Mouse (Mus musculus) kidney, postnatal 0 days (tissue): ENCODE measurements around the gene Tekt3. TPM values are rescaled to one million over a fixed set of nuclear protein-coding genes. Genes with fewer than 3 reads are reported as not detected.

ENCODE experiments used
- ATAC-seq: fragments of 200-750 bp; cut with Nextera tagmentation; replicated peaks from 2 replicates; pipeline ENCODE4 v1.8.0; 2017; ENCODE audit warnings: low read depth, moderate number of reproducible peaks, moderate TSS enrichment, moderate library complexity; ENCODE audit not compliant: low FRiP score
- DNase-seq: peaks from one replicate; pipeline ENCODE4 v3.0.0-alpha.2; 2016; ENCODE audit warnings: low spot score
- H3K27ac ChIP-seq: fragments of 300-500 bp; sonication (generic); 2 replicates; pipeline ENCODE4 v1.5.1; 2014; ENCODE audit warnings: mild to moderate bottlenecking
- H3K27me3 ChIP-seq: fragments of 300-500 bp; sonication (generic); 2 replicates; pipeline ENCODE4 v1.6.1; 2014; ENCODE audit warnings: low read length, mixed read lengths; ENCODE audit not compliant: insufficient read depth
- H3K36me3 ChIP-seq: fragments of 300-500 bp; sonication (generic); 2 replicates; pipeline ENCODE4 v1.6.1; 2014; ENCODE audit warnings: low read length, mixed read lengths; ENCODE audit not compliant: insufficient read depth
- H3K4me1 ChIP-seq: fragments of 300-500 bp; sonication (generic); replicated peaks from 2 replicates; pipeline ENCODE4 v1.6.1; 2014; ENCODE audit warnings: antibody characterized with exemption, low read length, mixed read lengths; ENCODE audit not compliant: insufficient read depth
- H3K4me2 ChIP-seq: fragments of 300-500 bp; sonication (generic); 2 replicates; pipeline ENCODE4 v1.6.1; 2014; ENCODE audit warnings: mild to moderate bottlenecking, low read length, moderate library complexity, mixed read lengths
- H3K4me3 ChIP-seq: fragments of 300-500 bp; sonication (generic); replicated peaks from 2 replicates; pipeline ENCODE4 v1.5.1; 2014; ENCODE audit warnings: low read depth, low read length
- H3K9ac ChIP-seq: fragments of 300-500 bp; sonication (generic); 2 replicates; pipeline ENCODE4 v1.6.1; 2014; ENCODE audit warnings: low read depth, low read length
- H3K9me3 ChIP-seq: fragments of 300-500 bp; sonication (generic); replicated peaks from 2 replicates; pipeline ENCODE4 v1.6.1; 2016; ENCODE audit warnings: low read length, inconsistent platforms, mixed read lengths
- CTCF ChIP-seq: IDR thresholded peaks from 2 replicates; pipeline ENCODE4 v1.5.1; 2016; ENCODE audit warnings: antibody characterized with exemption, low read depth, mild to moderate bottlenecking, moderate library complexity
- WGBS: fragments of 180-500 bp; shearing (Covaris S2); extraction: QIAGEN DNeasy Blood & Tissue Kit; methylation state at CpG from one replicate; pipeline ENCODE4 v1.1.7; 2014; 5-methylcytosine and 5-hydroxymethylcytosine counted together
- polyA plus RNA-seq: library from polyadenylated mRNA; unstranded; fragments of >200 nt; fragmentation: Nextera tagmentation; extraction: Ambion mirVana; gene quantifications from 2 replicates; pipeline ENCODE4 v1.2.1, GENCODE M21; 2015

Gene Tekt3
- polyA plus RNA-seq, 1 experiment from 2014 or later: not detected

DNA sequence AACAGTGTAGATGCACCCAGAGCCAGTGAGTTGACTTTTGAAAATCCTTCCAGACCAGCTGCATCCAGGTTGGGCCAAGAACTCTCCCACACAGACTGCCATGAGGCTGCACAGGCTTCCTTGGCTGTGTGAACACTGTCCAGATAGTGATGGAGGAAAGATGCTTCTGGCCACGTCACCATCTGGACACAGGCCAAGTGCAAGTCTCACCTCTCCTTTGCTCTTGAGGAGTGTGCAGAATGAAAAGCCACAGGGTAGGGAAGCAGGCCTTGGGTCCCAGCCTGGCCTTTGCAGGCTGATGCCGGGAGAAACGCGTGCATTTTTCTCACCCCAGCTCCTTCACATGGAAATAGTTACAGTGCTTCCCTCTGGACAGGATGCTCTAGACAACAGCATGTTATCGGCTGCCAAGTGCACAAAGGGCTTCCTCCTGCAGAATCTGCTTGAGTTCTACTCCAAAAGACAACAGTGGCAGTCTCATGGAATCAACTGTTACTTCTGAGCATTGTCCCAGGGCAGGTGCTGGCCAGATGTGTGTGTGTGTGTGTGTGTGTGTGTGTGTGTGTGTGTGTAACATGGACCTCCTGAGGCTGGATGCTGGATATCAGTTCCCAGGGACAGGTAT, 64.5 kb downstream of the Tekt3 start:
- Histone ChIP-seq H3K4me1 (peaks cover 14% of the 10 kb centered on the region; the same call in 1 of the 2 replicates), H3K4me2 (no peak overlapping the region), H3K36me3 (no peaks in the 10 kb centered on the region), H3K27ac (no peak overlapping the region), H3K9me3 (no peaks in the 10 kb centered on the region), H3K9ac (no peak overlapping the region), H3K27me3 (0 out of 2 replicates have a peak, but pooled peaks cover 5% of the 10 kb centered on the region), H3K4me3 (no peak overlapping the region)
- ATAC-seq: no peak
- 56% methylated on average over 5 of the region's 5 CpGs for WGBS
- no peak for TF ChIP-seq CTCF
- peak; percentile 41 for DNase-seq

DNA sequence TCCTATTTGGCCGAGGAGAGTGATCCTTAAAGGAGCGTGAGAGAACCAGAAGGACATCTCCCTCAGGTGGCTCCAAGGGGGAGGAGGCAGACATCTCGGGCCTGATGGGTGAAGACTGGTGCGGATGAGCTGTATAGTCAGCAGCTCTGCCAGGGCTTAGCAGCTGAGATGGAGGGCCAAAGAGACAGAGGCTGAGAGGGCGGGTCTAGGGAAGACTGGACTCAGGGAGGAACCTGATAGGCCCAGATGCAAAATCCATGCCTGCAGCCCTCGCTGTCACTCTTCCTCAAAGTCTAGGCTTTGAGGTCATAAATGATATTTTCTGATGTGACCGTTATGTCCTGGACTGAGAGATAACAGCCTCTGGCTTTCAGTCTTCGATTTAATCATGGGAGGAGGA, 65.5 kb downstream of the Tekt3 start:
- Histone ChIP-seq H3K9me3 (no peaks in the 10 kb centered on the region), H3K27ac (no peak overlapping the region), H3K4me1 (peaks cover 17% of the 10 kb centered on the region; the same call in 1 of the 2 replicates), H3K4me2 (no peak overlapping the region), H3K36me3 (no peaks in the 10 kb centered on the region), H3K9ac (no peak overlapping the region), H3K27me3 (0 out of 2 replicates have a peak, but pooled peaks cover 5% of the 10 kb centered on the region), H3K4me3 (no peak overlapping the region)
- WGBS: 74% methylated on average over 8 of the region's 8 CpGs
- no peak for TF ChIP-seq CTCF
- DNase-seq: no peak
- no peak for ATAC-seq

DNA sequence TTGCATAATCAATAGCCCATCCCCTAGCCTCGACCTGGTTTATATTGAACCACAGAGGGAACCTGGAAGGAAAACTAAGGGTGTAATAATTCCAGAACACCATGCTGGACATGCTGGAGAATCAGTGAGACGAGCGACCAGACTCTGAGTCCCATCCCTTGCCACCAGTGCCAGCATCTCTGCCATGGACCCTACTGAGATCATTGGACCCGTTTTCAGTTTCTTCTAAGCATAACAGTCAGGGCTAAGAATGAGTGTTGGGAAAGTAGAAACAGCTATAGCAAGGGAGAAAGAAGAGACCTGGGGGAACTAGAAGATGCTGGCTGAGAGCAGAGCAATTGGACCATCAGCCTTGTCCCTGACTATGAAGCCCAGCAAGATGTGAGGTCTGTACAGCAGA, 66.1 kb downstream of the Tekt3 start:
- Histone ChIP-seq H3K4me1 (peaks cover 17% of the 10 kb centered on the region; the same call in 1 of the 2 replicates), H3K27ac (no peak overlapping the region), H3K4me3 (no peak overlapping the region), H3K27me3 (0 out of 2 replicates have a peak, but pooled peaks cover 9% of the 10 kb centered on the region), H3K9me3 (no peaks in the 10 kb centered on the region), H3K4me2 (no peak overlapping the region), H3K9ac (no peak overlapping the region), H3K36me3 (no peaks in the 10 kb centered on the region)
- no peak for TF ChIP-seq CTCF
- WGBS: 82% methylated on average over 4 of the region's 4 CpGs
- DNase-seq: no peak
- no peak for ATAC-seq

GRCm38 (mm10) chr11:63128784-63129183, 67.3 kb downstream of the Tekt3 start, which contains the start of gene Pmp22:
Gene Pmp22, plus strand, starts transcription at chr11:63128982.
- Histone ChIP-seq H3K27me3 (peaks cover 9% of the 10 kb centered on the region; the same call in 1 of the 2 replicates), H3K4me3 (no peak within 1 kb of the TSS), H3K27ac (no peak within 1 kb of the TSS), H3K9me3 (no peaks in the 10 kb centered on the region), H3K36me3 (no peaks in the 10 kb centered on the region), H3K4me1 (peaks cover 17% of the 10 kb centered on the region; the same call in 1 of the 2 replicates), H3K9ac (no peak within 1 kb of the TSS), H3K4me2 (peak within 1 kb of the TSS; percentile 76)
- no peak for ATAC-seq
- WGBS: 59% methylated on average over 2 of the region's 2 CpGs
- peak; percentile 14 for DNase-seq
- TF ChIP-seq CTCF: no peak

DNA sequence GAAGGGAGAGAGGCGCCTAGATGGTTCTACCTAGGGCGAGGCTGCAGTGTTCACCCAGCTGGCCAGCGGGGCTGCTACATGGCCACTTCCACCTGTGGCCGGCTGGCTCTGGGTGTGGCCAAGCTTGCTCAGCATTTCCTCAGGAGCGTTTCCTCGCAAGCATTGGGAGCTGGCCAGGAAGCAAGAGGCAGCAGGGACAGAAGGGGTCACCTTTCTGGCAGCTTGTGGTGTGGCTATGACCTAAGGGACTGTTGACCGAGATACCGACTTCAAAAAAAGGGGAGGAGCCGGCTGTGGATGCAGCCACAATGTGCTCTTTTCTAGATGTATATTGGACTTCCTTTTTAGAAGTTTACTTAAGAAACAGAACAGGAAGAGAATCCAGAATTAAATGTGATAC, 67.9 kb downstream of the Tekt3 start:
- Histone ChIP-seq H3K9ac (no peak overlapping the region), H3K9me3 (no peaks in the 10 kb centered on the region), H3K4me3 (no peak overlapping the region), H3K27ac (no peak overlapping the region), H3K27me3 (peaks cover 9% of the 10 kb centered on the region; the same call in 1 of the 2 replicates), H3K4me2 (no peak overlapping the region), H3K36me3 (no peaks in the 10 kb centered on the region), H3K4me1 (peaks cover 17% of the 10 kb centered on the region; the same call in 1 of the 2 replicates)
- ATAC-seq: no peak
- peak; percentile 54 for DNase-seq
- no peak for TF ChIP-seq CTCF
- WGBS: 28% methylated on average over 9 of the region's 9 CpGs

DNA sequence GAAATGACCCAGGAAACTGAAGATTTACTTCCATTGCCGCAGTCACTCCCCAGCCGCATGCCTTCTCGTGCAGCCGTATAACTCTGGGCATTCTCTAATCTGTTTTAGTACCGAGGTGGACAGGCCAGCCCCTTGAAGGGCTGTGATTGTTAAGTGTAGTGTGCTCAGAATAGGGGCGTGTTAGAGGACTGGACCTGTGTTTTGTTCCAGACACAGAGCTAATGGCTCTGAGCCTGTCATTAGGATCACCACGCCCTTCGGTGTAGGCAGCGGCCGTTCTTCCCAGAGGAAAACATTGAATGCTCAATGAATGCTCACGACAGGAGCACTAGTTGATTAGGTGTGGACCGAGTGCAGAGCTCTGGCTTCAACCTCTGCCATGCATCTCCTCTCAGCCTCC, 68.4 kb downstream of the Tekt3 start:
- WGBS: 14% methylated on average over 12 of the region's 12 CpGs
- no peak for TF ChIP-seq CTCF
- no peak overlapping the region for H3K4me3 ChIP-seq
- H3K27ac ChIP-seq: no peak overlapping the region
- peaks cover 2% of the 10 kb centered on the region; the same call in 1 of the 2 replicates for H3K36me3 ChIP-seq
- H3K4me1 ChIP-seq: peaks cover 17% of the 10 kb centered on the region; the same call in 1 of the 2 replicates
- ATAC-seq (no peak), DNase-seq (no peak)
- no peak overlapping the region for H3K9ac ChIP-seq
- peak overlapping the region; percentile 76 for H3K4me2 ChIP-seq
- peaks cover 9% of the 10 kb centered on the region; the same call in 1 of the 2 replicates for H3K27me3 ChIP-seq
- H3K9me3 ChIP-seq: no peaks in the 10 kb centered on the region
